Mouse (Mus musculus) forebrain, embryonic 11.5 days (tissue): ENCODE results near the gene Sumo1. TPM values are rescaled to one million over a fixed set of nuclear protein-coding genes. Genes with fewer than 3 reads are reported as not detected.
"Not testable (repeated sequence)": the region's sequence is repeated elsewhere in the genome, so short reads cannot be mapped to it uniquely, and the experiment has no call there.

ENCODE experiments used
- ATAC-seq: fragments of 200-750 bp; cut with Nextera tagmentation; replicated peaks from 2 replicates; pipeline ENCODE4 v1.8.0; 2017; ENCODE audit warnings: moderate TSS enrichment; ENCODE audit not compliant: low FRiP score
- DNase-seq: peaks from one replicate; pipeline ENCODE4 v3.0.0-alpha.2; 2017; ENCODE audit warnings: low spot score
- H3K27ac ChIP-seq: fragments of 300-500 bp; sonication (generic); 2 replicates; pipeline ENCODE4 v1.5.1; 2014; ENCODE audit warnings: low read depth, low read length
- H3K27me3 ChIP-seq: fragments of 300-500 bp; sonication (generic); 2 replicates; pipeline ENCODE4 v1.6.1; 2014; ENCODE audit warnings: mild to moderate bottlenecking, low read length, mixed read lengths; ENCODE audit not compliant: control insufficient read depth, insufficient read depth
- H3K36me3 ChIP-seq: fragments of 300-500 bp; sonication (generic); 2 replicates; pipeline ENCODE4 v1.6.1; 2014; ENCODE audit warnings: mild to moderate bottlenecking, low read length, moderate library complexity, mixed read lengths; ENCODE audit not compliant: control insufficient read depth, insufficient read depth
- H3K4me1 ChIP-seq: fragments of 300-500 bp; sonication (generic); replicated peaks from 2 replicates; pipeline ENCODE4 v1.6.1; 2014; ENCODE audit warnings: low read length, mixed read lengths; ENCODE audit not compliant: control insufficient read depth, insufficient read depth
- H3K4me2 ChIP-seq: fragments of 300-500 bp; sonication (generic); 2 replicates; pipeline ENCODE4 v1.6.1; 2014; ENCODE audit warnings: low read depth, mild to moderate bottlenecking, low read length, moderate library complexity, mixed read lengths; ENCODE audit not compliant: severe bottlenecking
- H3K4me3 ChIP-seq: fragments of 300-500 bp; sonication (generic); 2 replicates; pipeline ENCODE4 v1.5.1; 2014; ENCODE audit warnings: low read depth, low read length
- H3K9ac ChIP-seq: fragments of 300-500 bp; sonication (generic); 2 replicates; pipeline ENCODE4 v1.6.1; 2014; ENCODE audit warnings: low read length
- H3K9me3 ChIP-seq: fragments of 300-500 bp; sonication (generic); 2 replicates; pipeline ENCODE4 v1.6.1; 2016; ENCODE audit warnings: low read length, mixed read lengths; ENCODE audit not compliant: control insufficient read depth
- WGBS: fragments of 180-500 bp; shearing (Covaris S2); extraction: QIAGEN DNeasy Blood & Tissue Kit; methylation state at CpG from one replicate; pipeline ENCODE4 v1.1.7; 2014; 5-methylcytosine and 5-hydroxymethylcytosine counted together
- polyA plus RNA-seq: library from polyadenylated mRNA; unstranded; fragments of >200 nt; fragmentation: Nextera tagmentation; extraction: Ambion mirVana; gene quantifications from 2 replicates; pipeline ENCODE4 v1.2.1, GENCODE M21; 2014

Gene Sumo1
- polyA plus RNA-seq, 1 experiment from 2014 or later, result 560 TPM

DNA sequence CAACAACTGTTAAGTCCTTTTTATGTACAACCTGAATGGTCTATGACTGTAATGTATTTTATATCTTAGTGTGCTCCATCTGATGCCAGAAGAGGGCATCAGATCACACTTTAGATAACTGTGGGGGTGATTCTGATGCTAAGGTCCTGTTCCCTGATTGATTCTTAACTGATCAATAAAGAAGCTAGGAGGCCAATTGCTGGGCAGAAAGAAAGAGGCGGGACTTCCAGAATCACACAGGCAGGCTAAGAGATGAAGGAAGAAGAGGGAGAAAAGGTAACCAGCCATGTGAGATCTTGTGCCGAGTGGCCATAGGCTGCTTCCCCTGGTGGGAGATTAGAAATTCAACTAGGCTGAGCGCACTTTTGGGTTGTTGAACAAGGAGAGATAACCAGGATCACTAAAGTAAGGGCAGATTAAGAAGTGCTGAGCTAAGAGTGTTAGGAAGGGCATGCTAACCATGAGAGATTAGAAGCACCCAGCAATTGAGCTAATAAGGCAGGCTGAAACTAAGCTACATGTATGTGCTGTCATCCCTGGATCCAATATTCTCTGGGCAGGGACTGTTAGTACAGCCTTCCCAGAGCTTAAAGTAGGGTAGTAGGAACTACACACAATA, 19.3 kb downstream of the Sumo1 start:
- Histone ChIP-seq H3K4me2 (no peak overlapping the region), H3K36me3 (no peaks in the 10 kb centered on the region; the same call in 1 of the 2 replicates), H3K27me3 (no peaks in the 10 kb centered on the region), H3K4me1 (no peaks in the 10 kb centered on the region), H3K4me3 (no peak overlapping the region), H3K27ac (no peak overlapping the region), H3K9ac (no peak overlapping the region), H3K9me3 (no peaks in the 10 kb centered on the region)
- DNase-seq (no peak), ATAC-seq (no peak)
- 94% methylated on average over 3 of the region's 3 CpGs for WGBS

DNA sequence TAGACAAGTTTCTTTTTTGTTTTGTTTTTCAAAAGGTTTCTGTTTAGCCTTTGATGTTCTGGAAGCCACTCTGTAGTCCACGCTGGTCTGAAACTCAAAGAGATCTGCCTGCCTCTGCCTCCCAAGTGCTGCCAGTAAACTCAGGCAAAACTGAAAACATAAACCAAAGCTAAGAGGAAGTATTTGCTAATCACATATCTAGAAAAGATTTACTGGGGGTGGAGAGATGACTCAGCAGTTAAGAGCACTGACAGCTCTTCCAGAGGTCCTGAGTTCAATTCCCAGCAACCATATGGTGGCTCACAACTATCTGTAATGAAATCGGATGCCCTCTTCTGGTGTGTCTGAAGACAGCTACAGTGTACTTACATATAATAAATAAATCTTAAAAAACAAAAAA, 24.1 kb downstream of the Sumo1 start:
- not testable (repeated sequence) for H3K27ac ChIP-seq, H3K4me1 ChIP-seq, H3K4me3 ChIP-seq, H3K9ac ChIP-seq, H3K9me3 ChIP-seq, H3K36me3 ChIP-seq, ATAC-seq, H3K27me3 ChIP-seq, H3K4me2 ChIP-seq, DNase-seq
- WGBS, result 93% methylated on average over 2 of the region's 2 CpGs

DNA sequence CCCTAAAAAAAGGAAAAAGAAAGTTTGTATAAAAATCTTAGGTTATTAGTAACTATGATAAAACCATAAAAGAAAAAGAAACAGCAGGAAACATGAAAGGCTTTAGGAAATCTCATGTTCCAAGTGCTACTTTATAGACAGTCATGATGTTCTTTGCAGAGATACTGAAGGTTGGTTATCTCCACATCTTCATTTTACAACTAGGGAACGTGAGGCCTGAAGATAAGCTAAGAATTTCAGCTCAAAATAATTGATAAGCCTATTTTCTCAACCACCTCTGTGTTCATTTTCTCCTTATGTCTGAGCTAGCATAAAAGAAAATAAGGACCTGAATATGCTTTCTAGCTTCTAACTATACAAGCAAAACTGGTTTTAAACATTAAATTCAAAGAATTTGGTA, 28.1 kb downstream of the Sumo1 start:
- ATAC-seq, result no peak
- DNase-seq, result no peak
- H3K36me3 ChIP-seq, result no peaks in the 10 kb centered on the region; the same call in 1 of the 2 replicates

DNA sequence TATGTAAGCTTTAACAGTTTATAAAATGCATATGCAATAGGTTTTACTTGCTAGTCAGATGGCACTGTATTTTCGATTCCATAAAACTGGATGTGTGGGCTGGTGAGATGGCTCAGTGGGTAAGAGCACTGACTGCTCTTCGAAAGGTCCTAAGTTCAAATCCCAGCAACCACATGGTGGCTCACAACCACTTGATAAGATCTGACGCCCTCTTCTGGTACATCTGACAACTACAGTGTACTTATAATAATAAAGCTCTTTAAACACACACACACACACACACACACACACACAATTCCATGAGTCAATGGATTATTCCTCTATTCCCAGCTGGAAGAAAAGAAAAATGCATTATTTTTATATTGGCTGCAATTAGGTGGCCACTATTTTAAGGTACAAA, 32.3 kb downstream of the Sumo1 start:
- DNase-seq (no peak), ATAC-seq (no peak)
- no peaks in the 10 kb centered on the region for H3K9me3 ChIP-seq
- WGBS, result 92% methylated on average over 3 of the region's 3 CpGs
- no peak overlapping the region for H3K9ac ChIP-seq
- no peaks in the 10 kb centered on the region for H3K27me3 ChIP-seq
- H3K4me3 ChIP-seq, result no peak overlapping the region
- no peak overlapping the region for H3K27ac ChIP-seq
- no peaks in the 10 kb centered on the region; the same call in 1 of the 2 replicates for H3K36me3 ChIP-seq
- H3K4me1 ChIP-seq, result no peaks in the 10 kb centered on the region
- H3K4me2 ChIP-seq, result no peak overlapping the region

More for the DNA sequence above, 28.1 kb downstream of the Sumo1 start:
- Histone ChIP-seq H3K9me3 (no peaks in the 10 kb centered on the region), H3K4me3 (no peak overlapping the region), H3K4me2 (no peak overlapping the region), H3K4me1 (no peaks in the 10 kb centered on the region), H3K9ac (no peak overlapping the region), H3K27ac (no peak overlapping the region), H3K27me3 (no peaks in the 10 kb centered on the region)
- 98% methylated on average over 1 of the region's 1 CpGs for WGBS

DNA sequence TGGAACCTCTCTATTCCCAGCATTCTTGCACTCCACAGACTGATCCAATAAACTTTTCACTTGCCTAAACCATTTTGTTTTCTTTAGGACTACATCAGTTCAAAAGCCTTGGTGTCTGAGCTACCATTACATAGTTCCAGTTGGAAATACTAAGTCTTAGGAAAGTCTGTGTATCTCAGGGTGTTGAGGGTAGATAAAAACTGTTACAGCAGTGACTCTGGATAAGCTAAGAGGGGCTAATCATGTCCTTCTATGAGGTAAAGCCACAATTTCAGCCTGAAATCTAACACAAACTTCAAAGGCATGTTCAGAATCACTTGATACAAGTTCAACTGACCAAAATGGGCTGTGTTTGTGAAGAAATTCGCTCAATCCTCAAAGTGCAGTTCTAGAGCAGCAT, 34.3 kb downstream of the Sumo1 start:
- DNase-seq, result no peak
- no peak overlapping the region for H3K4me3 ChIP-seq
- no peak overlapping the region for H3K9ac ChIP-seq
- H3K4me2 ChIP-seq, result no peak overlapping the region
- H3K36me3 ChIP-seq, result no peaks in the 10 kb centered on the region
- no peak for ATAC-seq
- H3K4me1 ChIP-seq, result no peaks in the 10 kb centered on the region
- no peaks in the 10 kb centered on the region for H3K27me3 ChIP-seq
- no peaks in the 10 kb centered on the region for H3K9me3 ChIP-seq
- H3K27ac ChIP-seq, result no peak overlapping the region
- 79% methylated on average over 1 of the region's 1 CpGs for WGBS

DNA sequence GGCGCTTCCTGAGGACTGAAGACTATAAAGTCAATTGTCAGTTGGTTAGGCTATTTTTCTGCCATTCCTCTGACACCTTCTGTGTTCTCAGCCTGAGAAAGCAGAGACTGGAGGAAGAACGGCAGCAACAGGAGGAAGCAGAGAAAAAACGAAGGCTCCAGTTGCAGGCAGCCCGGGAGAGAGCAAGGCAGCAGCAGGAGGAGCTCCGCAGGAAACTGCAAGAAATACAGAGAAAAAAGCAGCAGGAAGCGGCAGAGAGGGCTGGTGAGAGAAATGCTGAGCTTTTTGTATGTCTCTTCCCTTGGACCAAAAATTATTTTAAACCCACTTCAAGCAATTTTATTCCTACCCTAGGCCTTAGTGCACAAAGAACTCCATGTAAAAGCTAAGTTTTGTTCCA, 37.6 kb downstream of the Sumo1 start:
- 43% methylated on average over 6 of the region's 6 CpGs for WGBS
- Histone ChIP-seq H3K4me1 (no peaks in the 10 kb centered on the region), H3K9me3 (no peaks in the 10 kb centered on the region), H3K36me3 (no peaks in the 10 kb centered on the region), H3K4me3 (no peak overlapping the region), H3K27me3 (no peaks in the 10 kb centered on the region), H3K9ac (no peak overlapping the region), H3K27ac (no peak overlapping the region), H3K4me2 (no peak overlapping the region)
- DNase-seq, result no peak
- no peak for ATAC-seq

DNA sequence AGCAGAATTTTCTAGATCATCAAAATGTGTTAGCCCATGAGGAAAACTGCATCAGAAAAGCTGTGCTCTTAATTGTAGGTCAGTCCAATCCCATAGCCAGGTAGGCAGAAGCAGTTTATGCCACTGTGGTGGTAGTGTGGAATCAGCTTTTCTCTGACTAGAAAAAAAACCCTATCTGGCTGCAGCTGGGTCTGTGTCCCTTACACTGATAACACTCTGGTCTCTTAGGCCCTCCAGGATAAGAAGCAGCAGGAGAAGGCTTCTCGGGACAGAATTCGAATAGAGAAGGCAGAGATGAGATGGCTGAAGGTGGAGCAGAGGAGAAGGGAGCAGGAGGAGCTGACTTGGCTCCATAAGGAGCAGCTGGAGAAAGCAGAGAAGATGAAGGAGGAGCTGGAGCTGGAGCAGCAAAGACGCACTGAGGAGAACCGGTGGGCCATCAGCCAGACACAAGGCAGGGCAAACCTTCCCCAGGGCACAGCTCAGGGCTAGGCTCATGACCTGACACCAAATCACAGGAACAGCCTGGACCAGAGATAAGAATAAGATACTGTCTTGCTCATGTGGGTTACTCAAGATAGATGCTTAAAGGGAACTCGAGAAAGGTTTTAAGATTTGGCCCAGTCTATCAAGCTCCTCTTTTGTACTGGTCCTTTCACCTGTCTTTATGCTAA, 38.5 kb downstream of the Sumo1 start:
- ATAC-seq, result no peak

DNA sequence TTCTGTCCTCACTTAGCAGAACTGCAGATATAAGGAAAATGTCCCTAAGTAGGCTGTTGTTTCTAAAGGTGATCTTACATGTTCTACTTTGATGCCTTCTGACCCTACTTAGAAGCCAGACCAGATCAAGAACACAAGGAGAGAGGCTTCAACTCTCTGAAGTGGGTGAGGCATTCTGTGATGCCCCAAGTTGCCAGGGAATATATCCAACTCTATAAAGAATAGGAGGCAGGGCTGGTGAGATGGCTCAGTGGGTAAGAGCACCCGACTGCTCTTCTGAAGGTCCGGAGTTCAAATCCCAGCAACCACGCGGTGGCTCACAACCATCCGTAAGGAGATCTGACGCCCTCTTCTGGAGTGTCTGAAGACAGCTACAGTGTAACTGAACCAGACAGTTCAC, 40.3 kb downstream of the Sumo1 start:
- not testable (repeated sequence) for DNase-seq, H3K27ac ChIP-seq, H3K9me3 ChIP-seq, H3K4me2 ChIP-seq, H3K4me1 ChIP-seq, H3K27me3 ChIP-seq, ATAC-seq, H3K4me3 ChIP-seq, H3K9ac ChIP-seq, H3K36me3 ChIP-seq
- WGBS, result 88% methylated on average over 6 of the region's 6 CpGs

More for the DNA sequence above, 38.5 kb downstream of the Sumo1 start:
- H3K27ac ChIP-seq, result no peak overlapping the region
- H3K9me3 ChIP-seq, result no peaks in the 10 kb centered on the region
- no peak overlapping the region for H3K9ac ChIP-seq
- H3K4me3 ChIP-seq, result no peak overlapping the region
- H3K4me2 ChIP-seq, result no peak overlapping the region
- DNase-seq, result no peak
- no peaks in the 10 kb centered on the region for H3K27me3 ChIP-seq
- no peaks in the 10 kb centered on the region for H3K36me3 ChIP-seq
- no peaks in the 10 kb centered on the region for H3K4me1 ChIP-seq
- WGBS, result 92% methylated on average over 5 of the region's 5 CpGs

DNA sequence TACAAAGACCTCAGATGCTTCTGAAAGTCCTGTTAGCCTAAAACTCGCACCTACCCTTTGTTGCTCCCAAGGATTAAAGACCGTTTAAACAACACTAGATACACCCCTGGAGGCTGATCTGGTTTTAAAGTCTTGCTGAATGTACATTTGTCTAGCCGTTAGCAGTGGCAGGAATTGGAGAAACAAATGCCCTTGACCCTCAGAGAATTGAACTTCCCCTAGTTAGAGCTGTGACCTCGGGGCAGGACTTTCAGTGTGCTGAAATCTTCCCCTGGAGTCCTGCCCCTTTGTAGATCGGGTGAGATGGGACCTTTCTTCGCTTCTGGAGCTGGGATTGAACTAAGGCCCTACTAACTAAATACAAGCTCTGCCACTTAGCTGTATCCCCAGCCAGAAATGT, 41.4 kb downstream of the Sumo1 start:
- ATAC-seq (no peak), DNase-seq (no peak)
- Histone ChIP-seq H3K9ac (no peak overlapping the region), H3K4me1 (no peaks in the 10 kb centered on the region), H3K27ac (no peak overlapping the region), H3K4me2 (no peak overlapping the region), H3K9me3 (no peaks in the 10 kb centered on the region), H3K36me3 (no peaks in the 10 kb centered on the region), H3K4me3 (no peak overlapping the region), H3K27me3 (no peaks in the 10 kb centered on the region)
- 50% methylated on average over 6 of the region's 6 CpGs for WGBS
